Mouse (Mus musculus): ENCODE data around the gene Camk1g.

DNA sequence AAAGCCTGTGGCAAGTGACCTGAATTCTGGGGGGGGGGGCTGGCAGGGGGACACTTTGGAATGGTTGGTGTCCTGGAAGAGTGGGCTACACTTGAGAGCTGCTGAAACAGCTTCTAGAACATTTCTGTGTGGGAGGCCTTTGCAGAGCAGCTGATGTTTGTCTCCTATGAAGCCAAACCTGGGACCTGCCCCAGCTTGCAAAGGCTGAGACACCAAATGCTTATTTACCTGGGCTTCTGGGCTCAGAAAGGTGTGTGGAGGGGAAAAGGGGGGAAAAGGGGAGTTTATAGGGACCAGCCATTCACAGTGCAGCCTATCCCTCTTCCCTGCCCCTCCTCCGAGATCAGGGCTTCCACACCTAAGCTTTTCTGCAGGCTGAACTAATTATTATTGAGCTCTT, 70.1 kb downstream of the Camk1g start:
- TF ChIP-seq CTCF (IDR thresholded peaks at IDR 0.05; ENCODE audit: low read depth) = no peak
- TF ChIP-seq EP300 (optimal IDR thresholded peaks at IDR 0.05) = no peak

Data from stomach, postnatal 0 days (tissue).